Mouse (Mus musculus) cerebellum, adult 18-20 months (tissue): ENCODE data around the gene a.
"Not testable (repeated sequence)": the region's sequence is repeated elsewhere in the genome, so short reads cannot be mapped to it uniquely, and the experiment has no call there.

ENCODE experiments used
- DNase-seq, 2 experiments: peaks; one replicate each; pipeline ENCODE4 v3.0.0; 2021

The a gene

DNA sequence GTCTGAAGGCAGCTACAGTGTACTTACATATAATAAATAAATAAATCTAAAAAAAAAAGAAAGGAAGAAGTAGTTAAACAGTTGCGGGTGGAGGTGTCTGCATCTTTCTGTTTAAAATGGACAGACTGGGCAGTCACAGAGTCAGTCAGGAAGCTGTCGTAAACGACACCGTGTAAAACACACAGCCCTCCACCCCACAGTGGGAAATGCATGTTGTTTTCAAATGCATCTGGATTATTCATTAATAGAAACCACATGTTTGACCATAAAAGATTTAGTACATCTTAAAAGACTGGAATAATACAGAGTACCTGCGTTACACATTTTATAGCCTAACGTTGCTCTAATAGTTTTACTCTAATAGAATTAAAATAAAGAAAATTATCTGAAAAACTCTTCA lies 135.6 kb downstream of the a start:
- no peak for DNase-seq

DNA sequence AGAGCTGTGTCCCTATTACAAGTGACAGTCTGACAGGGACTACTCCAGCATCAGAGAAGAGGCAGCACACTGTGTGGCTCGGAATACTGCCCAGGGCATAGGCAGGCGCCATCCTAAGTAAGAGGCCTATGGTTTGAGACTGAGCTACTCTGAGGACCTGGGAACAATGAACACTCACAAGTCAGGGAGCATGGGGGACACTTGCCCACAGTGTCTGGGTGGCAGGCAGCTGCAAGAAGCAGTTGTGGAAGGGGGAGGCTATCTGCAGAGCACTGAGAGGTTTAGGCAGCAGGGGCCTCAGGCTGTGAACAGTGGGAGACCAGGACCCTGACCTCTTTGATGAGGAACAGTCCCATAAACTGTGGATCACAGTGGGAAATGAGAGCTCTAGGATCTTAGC lies 137.1 kb downstream of the a start:
- no peak for DNase-seq

DNA sequence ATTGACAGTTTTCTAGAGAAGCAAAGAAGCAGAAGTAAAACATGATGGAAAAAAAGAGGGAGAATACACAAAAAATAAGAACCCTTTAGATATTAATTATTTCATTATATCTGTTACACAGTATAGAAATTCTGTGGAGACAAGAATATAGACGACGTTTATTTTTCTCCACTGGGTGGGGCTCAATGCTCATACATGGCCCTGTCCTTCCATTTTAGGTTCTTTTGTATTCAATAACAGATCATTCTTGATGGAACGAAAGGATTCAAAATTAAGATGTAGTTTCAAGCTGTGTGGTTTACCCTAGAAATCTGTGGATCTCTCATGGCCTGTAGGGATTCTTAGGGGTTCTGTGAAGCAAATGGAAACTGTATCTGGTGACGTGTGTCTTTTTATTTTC lies 142.7 kb downstream of the a start:
- no peak for DNase-seq

DNA sequence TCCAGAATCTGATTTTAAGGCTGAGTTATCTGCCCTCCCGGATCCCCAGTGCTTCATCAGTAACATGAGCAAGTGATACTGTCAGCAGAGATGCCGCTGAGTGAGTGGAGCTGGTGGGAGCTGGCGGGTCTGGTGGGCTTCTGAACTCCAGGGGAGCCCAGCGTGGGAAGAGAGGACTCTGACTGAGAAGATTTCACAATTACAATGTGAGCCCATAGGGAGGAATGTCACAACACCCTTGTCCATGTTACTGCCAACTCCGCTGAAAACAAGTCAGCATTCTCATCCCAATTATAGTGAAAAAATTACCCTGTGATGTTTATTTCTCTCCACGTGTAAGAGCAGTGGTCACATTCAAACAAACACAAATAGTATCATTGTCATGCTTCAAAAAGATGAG lies 144.9 kb downstream of the a start:
- no peak for DNase-seq

DNA sequence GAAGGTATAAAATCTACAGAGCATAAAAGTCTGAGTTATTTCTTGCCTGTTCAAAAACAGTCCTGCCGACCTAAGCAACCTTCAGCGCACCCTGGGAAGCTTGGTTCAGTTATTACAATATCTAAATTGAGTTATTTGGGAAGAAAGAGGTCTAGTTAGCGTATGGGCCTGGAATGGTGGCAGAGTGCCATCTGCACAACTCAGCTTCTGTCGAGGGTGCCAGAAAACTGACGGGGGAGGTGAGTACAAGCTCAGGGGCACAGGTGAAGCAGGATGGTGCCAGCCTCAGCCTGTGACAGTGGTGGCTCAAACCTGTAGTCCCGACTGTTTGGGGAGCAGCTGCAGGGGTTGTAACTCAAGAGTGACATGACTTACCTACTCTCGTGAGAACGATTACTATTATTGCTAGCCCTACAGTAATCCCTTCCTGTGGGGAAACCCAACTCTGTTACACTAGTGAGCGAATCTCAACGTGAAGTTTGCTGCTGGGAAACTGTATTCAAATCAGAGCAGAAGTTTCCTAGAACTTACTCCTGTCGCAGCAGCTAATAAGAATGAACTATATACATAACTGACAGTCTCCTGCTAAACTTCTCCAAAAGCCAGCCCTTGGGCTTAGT lies 145.4 kb downstream of the a start:
- DNase-seq = no peak

DNA sequence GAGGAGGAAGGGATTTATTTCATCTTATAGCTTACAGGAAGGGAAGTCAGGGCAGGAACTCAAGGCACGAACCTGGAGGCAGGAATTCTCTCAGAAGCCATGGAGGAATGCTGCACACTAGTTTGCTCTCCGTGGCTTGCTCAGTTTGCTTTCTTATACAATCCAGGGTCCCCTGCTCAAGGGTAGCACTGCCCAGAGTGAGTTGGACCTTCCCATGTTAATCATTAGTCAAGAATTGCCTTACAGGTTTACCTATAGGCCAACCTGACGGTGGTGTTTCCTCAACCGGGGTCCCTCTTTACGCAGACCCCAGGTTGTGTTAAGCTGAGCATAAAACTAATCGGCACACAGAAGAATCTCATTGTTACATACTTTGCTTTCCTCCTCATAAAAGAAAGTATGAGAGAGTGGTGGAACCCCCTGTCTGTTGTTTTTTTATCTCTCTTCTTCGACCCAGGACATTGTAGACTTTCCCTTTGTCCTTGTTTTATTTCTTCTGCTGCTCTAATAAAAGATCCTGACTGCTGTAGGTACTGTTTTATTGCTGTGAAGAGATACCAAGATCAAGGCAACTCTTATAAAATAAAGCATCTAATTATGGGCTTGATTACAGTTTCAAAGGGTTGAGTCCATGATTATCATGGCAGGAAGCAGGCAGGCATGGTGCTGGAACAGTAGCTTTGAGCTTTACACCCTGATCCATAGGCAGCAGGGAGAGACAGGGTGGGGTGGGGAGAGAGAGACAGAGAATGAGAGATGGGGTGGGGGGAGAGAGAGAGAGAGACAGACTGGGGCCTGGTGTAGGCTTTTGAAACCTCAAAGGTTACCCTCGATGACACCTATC lies 146.6 kb downstream of the a start:
- no peak for DNase-seq

DNA sequence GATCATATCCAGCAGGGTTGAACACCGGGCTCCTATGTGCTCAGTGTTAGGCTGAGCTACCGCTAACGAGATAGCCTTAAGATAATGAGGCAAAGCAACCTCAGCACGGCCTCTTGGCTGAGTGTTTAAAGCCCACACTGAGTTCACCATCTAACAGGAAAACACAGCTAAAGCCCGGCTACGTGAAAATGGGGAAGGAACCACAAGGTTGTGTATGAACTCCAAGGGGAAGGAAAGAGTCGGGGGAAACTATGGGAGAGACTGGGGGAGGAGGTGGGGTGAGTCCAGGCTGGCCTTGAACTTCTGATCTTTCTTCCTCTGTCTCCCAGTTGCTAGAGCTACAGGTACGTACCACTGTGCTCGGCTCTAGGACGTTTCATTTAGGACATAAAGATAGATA lies 150.8 kb downstream of the a start:
- no peak for DNase-seq

DNA sequence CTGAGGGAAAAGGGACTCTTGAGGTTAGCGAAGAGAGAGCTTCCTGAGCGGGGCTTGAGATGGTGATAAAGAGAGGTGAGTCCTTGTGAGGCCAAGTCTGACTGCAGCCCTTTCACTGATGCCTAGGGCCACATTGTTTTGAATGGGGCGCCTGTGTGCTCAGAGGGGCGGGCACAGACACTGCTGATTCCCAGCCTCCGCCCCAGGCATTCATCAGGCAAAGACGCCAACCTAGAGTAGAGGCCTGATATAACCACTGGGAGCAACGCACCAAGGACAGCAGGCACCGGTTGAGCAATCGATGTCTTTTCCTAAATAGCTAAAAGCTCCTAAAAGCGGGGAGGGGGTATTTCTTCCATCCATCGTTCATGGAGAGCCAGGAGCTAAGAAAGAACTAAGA lies 151.3 kb downstream of the a start:
- DNase-seq = no peak

DNA sequence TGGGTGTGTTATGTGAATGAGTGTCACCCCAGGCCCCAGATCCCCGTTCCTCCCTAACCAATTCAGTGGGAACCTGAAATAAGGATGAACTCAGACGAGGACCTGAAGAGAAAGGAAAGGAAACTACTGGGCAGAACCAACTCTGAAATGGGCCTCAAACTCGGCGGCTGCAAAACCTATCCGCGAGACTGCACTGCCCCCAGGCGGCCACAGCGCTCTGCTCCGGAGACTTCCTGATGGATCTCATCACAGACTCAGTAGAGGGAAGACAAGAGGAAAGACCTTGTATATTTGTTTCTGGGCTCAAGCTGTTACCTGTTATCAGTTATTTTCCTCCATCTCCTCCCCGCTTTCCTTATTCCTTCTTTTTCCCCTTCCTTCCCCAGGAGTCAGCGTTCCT lies 151.9 kb downstream of the a start:
- peak; percentile 82 to 88 for DNase-seq

DNA sequence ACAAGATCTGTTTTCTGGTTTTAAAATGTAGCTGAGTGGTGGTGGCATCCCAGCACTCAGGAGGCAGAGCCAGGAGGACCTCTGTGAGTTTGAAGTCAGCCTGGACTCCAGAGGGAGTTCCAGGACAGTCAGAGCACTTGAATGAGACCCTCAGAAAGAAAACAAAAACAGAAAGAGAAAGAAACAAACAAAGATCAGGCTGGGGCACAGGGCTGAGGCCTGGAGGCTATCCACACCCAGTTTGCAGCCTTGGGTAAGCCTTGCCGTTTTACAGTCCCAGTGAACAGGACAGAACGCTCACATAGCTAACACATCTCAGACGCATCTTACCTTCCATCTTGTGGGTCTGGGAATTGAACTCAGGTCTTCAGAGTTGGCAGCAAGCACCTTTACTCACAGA lies 155.7 kb downstream of the a start:
- no peak for DNase-seq

DNA sequence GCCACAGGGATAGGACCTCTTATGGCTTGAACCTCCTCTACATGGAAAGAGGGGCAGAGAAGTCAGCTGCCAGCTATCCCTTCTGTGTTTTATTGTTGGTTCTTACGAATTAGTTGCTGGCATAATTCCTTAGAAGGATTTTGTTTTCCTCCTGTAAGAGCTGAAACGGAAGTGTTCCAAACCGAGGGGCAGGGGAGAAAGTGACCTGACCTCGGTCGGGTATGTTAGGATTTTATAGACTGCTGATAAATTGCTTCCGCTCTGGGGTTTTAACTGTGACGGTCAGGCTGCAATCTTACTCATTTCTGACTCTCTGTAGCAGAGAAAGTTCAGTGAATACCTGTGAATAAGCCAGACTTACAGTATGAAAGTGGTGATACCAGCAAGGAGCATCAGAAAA lies 158.2 kb downstream of the a start:
- no peak for DNase-seq

DNA sequence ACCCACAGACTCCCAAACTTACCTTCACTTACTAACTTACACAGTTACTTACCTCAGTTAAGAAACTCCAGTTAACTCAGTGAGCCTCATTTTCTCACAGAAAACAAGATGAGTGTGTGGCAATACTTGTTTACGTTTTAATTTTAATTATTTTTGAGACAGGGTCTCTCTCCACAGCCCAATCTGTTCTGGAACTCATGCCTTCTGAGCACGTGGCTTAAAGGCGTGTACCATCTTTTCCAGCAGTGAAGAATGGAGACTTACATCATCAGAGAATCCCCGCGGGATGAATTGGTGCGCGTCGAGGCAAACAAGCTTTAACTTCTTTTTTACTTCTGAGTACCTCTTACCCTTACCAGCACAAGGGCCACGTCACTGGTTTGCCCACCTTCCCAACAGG lies 158.7 kb downstream of the a start:
- DNase-seq = no peak

DNA sequence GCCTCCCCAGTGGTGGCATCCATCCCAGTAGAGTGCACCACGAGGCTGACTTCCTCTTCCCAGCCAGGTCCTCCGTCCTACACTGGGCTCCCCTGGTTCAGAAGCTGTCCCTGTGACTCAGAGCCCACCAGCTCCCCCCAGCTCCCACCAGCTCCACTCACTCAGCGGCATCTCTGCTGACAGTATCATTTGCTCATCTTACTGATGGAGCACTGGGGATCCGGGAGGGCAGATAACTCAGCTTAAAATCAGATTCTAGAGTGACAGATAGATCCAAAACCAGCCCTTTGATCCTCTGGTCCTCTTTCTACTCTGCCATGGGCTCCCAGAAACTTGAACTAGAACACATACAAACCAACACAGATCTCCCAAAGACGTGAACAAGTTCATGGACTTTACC lies 159.4 kb downstream of the a start:
- DNase-seq = no peak

DNA sequence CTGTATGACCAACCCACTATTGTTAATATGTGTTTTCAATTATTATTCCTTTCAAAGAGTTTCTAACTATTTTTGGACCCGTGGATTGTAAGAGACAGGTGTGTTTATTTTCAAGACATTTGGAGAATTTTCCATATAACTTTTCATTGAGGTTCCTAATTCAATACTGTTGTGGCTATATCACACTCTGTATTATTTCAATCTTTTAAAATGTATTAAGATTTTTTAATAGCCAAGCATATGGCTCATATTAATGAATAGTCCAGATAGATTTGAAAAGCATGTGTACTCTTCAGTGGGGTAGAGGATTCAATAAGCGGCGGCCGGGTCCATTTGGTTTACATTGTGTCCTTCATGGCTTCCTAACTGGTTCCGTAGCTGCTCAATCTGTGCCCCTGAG lies 168.3 kb downstream of the a start:
- DNase-seq = no peak

DNA sequence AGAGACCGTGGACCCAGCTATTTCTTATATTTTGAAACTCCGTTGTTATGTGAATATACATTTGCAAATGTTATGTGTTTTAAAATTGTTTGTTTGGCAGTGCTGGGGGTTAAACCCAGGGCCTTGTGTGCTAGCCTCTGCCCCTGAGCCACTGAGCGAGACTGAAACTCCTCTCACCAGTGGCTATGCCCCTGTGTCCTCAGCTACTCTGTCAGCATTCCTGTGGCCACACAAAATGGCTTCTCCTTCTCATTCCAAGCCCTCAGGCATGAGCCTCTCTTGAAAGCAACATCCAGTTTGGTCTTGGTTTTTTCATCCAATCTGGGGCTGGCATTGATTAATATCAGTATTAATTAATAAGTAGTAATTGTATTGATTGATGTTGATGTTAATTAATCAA lies 168.7 kb downstream of the a start:
- DNase-seq = no peak

DNA sequence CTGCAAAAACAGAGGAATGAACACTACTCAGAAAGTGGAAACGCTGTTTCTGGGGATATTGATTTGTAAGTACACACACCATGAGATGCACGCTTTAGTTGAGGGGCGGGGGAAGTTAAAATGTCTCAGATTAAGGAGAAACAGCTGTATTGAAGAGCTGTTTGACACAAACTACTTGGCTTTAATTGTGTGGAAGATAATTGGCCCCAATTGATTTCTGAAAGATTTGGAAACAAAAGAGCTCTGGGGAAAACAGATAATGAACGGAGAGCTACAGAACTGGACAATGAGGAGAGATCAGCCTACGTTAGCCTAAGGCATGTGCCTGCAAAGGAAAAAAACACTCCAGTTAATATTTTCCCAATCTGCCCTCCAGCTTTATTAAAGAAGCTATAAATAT lies 172.0 kb downstream of the a start:
- DNase-seq = no peak

DNA sequence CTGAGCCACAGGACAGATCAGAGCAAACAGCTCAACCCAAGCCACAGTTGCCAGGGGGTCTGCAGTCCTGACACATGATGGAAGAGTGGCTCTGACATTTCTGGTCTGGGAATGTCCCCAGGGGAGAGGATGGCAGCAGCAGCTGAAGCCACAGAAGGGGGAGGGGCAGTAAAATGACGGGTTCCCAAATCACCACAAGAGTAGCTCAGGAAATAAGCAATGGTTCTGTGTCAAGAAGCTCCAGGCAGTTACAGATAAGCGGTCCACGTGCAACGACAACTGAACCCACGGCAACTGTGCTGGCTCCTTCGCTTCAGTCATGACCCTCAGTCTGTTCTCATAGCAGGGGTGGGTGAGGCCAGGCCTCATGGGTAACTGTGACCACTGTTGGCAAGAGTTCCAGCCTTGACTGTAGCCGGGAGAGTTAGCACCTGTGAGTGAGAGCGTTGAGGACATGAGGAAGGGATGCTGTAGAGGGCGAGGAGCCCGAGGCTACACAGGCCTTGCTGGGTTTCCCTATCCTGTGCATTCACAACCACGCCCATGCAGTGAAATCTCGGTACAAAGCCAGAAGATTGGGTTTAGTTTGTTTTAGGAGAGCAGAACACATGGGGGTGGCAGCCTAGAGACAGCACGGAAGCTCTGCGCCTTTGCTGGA lies 178.7 kb downstream of the a start:
- DNase-seq = not testable (repeated sequence)

DNA sequence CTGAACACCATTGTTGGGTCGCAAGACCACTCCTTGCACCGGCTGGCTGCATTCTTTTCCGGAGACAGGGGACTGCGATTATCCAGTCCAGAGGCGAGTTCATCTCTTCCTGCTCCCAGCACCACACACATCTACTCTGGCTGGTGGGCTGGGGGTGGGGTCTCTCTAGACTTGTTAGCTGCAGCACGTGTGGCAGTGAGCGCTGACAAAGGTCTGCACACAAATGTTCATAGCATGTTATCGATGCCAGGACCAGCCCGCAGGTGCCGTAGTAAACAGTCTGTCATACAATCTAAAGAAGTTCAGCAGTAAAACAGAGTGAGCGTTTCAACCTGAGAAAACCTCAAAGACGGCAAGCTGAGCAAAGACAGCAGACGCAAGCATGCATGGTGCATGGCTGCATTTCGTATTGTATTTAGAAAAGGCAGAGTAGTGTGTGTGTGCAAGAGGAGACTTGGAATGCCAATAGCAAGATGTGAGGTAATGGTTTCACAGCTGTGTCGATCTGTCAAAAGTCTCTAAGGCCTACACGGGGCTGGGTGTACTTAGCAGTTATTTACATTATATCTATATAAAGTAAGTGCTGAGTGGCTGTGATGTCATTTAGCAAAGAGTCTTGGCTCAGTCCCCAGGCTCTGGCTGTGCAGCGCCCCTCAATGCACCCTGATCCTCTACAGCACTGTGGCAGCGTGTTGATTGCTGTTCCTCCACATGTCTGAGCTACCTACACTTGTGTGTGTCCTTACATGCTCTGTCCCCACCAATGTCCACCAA lies 180.9 kb downstream of the a start:
- no peak for DNase-seq

DNA sequence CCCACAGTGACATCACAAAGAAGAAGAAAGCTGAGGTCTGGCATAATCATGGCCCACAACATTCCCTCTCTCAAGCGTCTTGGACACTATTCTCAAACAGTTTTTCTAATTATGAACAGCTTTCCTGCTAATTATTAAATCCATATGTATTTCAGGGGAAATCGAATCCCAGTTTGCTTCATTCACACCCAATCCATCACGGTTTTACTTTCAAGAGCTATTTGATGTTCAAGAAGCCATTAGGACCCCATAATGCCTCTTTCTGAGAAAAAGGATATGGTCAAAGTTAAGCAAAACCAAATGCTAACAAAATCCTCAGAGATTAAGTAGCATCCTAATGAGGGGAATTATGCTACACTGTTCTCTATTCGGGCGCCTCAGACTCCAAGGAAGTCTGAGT lies 181.8 kb downstream of the a start:
- no peak for DNase-seq

DNA sequence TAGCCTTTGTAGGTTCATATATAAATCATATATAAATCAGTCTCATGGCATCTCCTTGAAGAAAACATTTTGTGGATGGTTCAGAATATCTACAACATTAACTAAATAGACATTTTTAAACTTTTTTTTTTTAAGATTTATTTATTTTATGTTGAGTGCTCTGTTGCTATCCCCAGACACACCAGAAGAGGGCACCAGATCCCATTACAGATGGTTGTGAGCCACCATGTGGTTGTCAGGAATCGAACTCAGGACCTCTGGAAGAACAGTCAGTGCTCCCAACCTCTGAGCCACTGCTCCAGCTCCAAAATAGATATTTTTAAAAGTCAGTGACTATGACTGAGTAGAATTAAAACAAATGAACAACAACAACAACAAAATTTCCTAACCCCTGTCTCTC lies 195.4 kb downstream of the a start:
- no peak for DNase-seq

DNA sequence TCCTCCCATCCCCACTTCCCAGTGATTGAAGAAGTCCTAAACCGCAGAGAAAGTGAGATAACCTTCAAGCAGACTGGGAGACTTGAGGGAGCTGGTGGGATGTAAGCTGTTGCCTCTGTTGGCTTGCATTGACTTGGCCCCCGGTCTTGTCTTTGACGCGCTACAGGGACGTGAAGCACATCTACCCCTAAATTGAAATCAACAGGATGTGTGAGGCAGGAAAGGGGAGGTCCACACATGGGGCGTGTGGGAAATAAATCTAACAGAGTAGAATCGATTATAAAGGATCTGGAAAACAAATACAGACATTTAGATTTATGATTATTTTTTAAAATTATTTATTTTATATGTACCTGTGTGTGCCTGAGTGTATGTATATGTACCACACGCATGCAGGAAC lies 200.2 kb downstream of the a start:
- DNase-seq = no peak

DNA sequence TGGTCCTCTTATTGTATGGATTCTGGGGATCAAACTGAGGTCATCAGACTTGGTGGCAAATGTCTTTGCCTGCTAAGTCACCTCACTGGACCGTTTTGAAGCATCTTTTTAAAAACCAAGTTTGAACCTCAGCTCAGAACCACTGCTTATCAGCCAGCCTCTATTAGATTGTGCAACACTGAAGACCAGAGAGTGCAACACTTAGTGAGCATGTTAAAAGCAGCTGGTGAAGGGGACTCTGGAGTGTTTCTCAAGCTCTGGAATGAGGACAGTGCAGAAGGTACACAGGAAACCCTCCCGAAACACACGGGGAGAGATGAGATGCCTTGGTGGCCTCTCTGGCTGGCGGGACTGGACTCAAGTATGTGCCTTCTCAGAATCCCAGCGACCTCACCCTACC lies 200.9 kb downstream of the a start:
- DNase-seq = no peak

DNA sequence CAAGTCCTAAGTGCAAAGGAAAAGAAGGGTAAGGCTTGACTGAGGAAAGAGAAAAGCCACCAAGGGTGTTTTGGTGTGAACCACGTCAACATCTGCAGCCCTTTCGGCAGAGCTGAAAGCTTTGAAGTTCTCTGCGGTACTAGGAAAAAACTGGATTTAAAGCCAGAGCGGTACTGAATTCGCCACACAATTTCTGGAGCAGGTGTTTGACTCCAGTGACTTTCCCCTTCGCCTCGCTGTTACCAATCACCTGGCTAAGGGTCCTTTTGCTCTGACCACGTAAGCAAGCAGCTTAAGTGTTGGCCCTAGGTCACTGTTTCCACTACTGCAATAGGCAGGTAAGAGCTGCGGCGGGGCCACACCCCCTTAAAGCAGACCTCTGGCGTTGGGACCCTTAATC lies 214.3 kb downstream of the a start:
- DNase-seq = no peak
